Mouse (Mus musculus) 3T3-L1 (cell line): ENCODE results near the gene Egflam.
A peak's percentile ranks its signal among the peaks of the same experiment; 100 is the strongest.

ENCODE experiments used
- DNase-seq: peaks from one replicate; pipeline ENCODE4 v3.0.0-alpha.2; 2015; ENCODE audit warnings: low read depth, low spot score

Egflam gene

GRCm38 (mm10) chr15:7397818-7398608 is at the start of gene Egflam:
TSS of gene Egflam (minus strand) at chr15:7398395.
- DNase-seq: no peak

GRCm38 (mm10) chr15:7443396-7444315 is 45.5 kb upstream of the Egflam start:
- DNase-seq: peak; percentile 74

- no peak for DNase-seq
Measured at GRCm38 (mm10) chr15:7442148-7443100, 44.2 kb upstream of the Egflam start.

- no peak for DNase-seq
Measured at GRCm38 (mm10) chr15:7424282-7424681, 26.1 kb upstream of the Egflam start.

GRCm38 (mm10) chr15:7404521-7404920 is 6.3 kb upstream of the Egflam start:
- no peak for DNase-seq

GRCm38 (mm10) chr15:7398609-7399540 is 680 bp upstream of the Egflam start:
- no peak for DNase-seq

- no peak for DNase-seq
Measured at GRCm38 (mm10) chr15:7397446-7397817, 763 bp downstream of the Egflam start.

- DNase-seq: no peak
Measured at GRCm38 (mm10) chr15:7383349-7383748, 14.8 kb downstream of the Egflam start.

- no peak for DNase-seq
Measured at GRCm38 (mm10) chr15:7382457-7382856, 15.7 kb downstream of the Egflam start.

- DNase-seq: no peak
Measured at GRCm38 (mm10) chr15:7352635-7353051, 45.6 kb downstream of the Egflam start.

GRCm38 (mm10) chr15:7340703-7341309 is 57.4 kb downstream of the Egflam start:
- DNase-seq: no peak

- no peak for DNase-seq
Measured at GRCm38 (mm10) chr15:7334517-7335298, 63.5 kb downstream of the Egflam start.

- DNase-seq: no peak
Measured at GRCm38 (mm10) chr15:7332875-7333274, 65.3 kb downstream of the Egflam start.

GRCm38 (mm10) chr15:7322599-7323311 is 75.4 kb downstream of the Egflam start:
- DNase-seq: no peak

- no peak for DNase-seq
Measured at GRCm38 (mm10) chr15:7320901-7321300, 77.3 kb downstream of the Egflam start.

GRCm38 (mm10) chr15:7315539-7315938 is 82.7 kb downstream of the Egflam start:
- DNase-seq: no peak

GRCm38 (mm10) chr15:7308711-7309110 is 89.5 kb downstream of the Egflam start:
- DNase-seq: no peak

GRCm38 (mm10) chr15:7299892-7300291 is 98.3 kb downstream of the Egflam start:
- no peak for DNase-seq
